Mouse (Mus musculus) myocyte (in vitro differentiated cells): ENCODE measurements around the gene Cyp2a5.
"Not testable (repeated sequence)": the region's sequence is repeated elsewhere in the genome, so short reads cannot be mapped to it uniquely, and the experiment has no call there.

Experiments used
- E2F4 ChIP-seq: IDR thresholded peaks from one replicate; pipeline ENCODE4 v1.6.1; 2011; ENCODE audit warnings: mild to moderate bottlenecking, control low read depth, moderate library complexity; ENCODE audit not compliant: insufficient read depth
- MAX ChIP-seq: IDR thresholded peaks from one replicate; pipeline ENCODE4 v1.6.1; 2011; ENCODE audit warnings: low read depth, mild to moderate bottlenecking, control low read depth
- MYOD1 ChIP-seq, 3 experiments: IDR thresholded peaks; one replicate each; pipeline ENCODE4 v1.6.1; 2011; ENCODE audit warnings: control low read depth in 2 of 3, low read depth in 2 of 3, mild to moderate bottlenecking in 2 of 3, moderate library complexity in 1 of 3; ENCODE audit not compliant: insufficient read length in 2 of 3, control insufficient read depth in 1 of 3
- POLR2A ChIP-seq: IDR thresholded peaks from one replicate; pipeline ENCODE4 v1.6.1; 2011; ENCODE audit warnings: low read depth, mild to moderate bottlenecking, control low read depth, moderate library complexity; ENCODE audit not compliant: insufficient read length
- POLR2AphosphoS2 ChIP-seq: IDR thresholded peaks from one replicate; pipeline ENCODE4 v1.6.1; 2011; ENCODE audit warnings: low read depth, control low read depth; ENCODE audit not compliant: insufficient read length
- REST ChIP-seq: IDR thresholded peaks from one replicate; pipeline ENCODE4 v1.6.1; 2011; ENCODE audit warnings: mild to moderate bottlenecking, control low read depth, moderate library complexity; ENCODE audit not compliant: insufficient read depth, insufficient read length
- TCF12 ChIP-seq: IDR thresholded peaks from one replicate; pipeline ENCODE4 v1.6.1; 2011; ENCODE audit warnings: mild to moderate bottlenecking, control low read depth; ENCODE audit not compliant: poor library complexity, insufficient read depth, severe bottlenecking

- TF ChIP-seq E2F4; POLR2AphosphoS2; MAX; POLR2A; TCF12; MYOD1 (IDR thresholded peaks at IDR 0.05; ENCODE audit: control insufficient read depth in 1 of 3, insufficient read length in 2 of 3, low read depth in 2 of 3); REST: not testable (repeated sequence)
Observed at GRCm38 (mm10) chr7:26850063-26850462, 15.0 kb downstream of the Cyp2a5 start.
